Mouse (Mus musculus): ENCODE measurements around the gene Gm17078. TPM values are rescaled to one million over a fixed set of nuclear protein-coding genes. Genes with fewer than 3 reads are reported as not detected.
"Not testable (repeated sequence)": the region's sequence is repeated elsewhere in the genome, so short reads cannot be mapped to it uniquely, and the experiment has no call there.

The Gm17078 gene
- total RNA-seq (2021), result not detected
- long read RNA-seq, result 0 reads

DNA sequence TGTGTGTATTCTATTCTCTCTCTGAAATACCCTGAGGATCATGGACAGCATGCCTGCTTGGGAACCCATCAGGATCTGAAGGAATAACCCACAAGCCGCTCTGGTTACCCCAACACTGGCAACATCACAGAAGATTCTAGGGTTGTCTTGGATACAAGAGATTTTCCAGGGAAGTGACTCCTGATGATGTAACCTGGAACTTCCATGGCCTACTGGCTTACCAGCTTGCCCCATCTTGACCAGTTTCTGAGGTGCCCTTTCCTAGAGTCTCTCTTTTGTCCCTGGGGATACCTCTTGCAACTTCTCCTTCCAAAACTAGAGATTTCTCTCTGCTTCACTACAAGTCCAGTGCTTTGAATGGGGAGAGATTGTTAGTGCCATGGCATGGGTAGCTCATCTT lies at the start of gene Gm17078:
Gene Gm17078 (minus strand): TSS at position 101 of the 400 bp plus-strand sequence.
- DNase-seq (ENCODE audit: low spot score in 2 of 2), result no peak

DNA sequence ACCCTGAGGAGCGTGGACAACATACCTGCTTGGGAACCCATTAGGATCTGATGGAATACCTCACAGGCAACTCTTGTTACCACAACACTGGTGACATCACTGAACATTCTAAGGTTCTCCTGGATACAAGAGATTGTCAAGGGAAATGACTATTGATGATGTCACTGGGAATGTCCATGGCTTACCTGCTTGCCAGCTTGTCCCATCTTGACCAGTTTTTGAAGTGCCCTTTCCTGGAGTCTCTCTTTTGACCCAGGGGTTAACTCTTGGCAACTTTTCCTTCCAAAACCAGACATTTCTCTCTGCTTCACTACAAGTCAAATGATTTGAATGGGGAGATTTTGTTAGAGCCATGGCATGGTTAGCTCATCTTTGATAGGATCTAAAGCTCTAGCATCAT lies 24.5 kb upstream of the Gm17078 start, which contains the start of gene Gm4181:
Gene Gm4181 (minus strand): TSS at position 101 of the 400 bp plus-strand sequence.
- not testable (repeated sequence) for DNase-seq (ENCODE audit: low spot score in 2 of 2)

GRCm38 (mm10) chr14:51632426-51632825 lies 21.3 kb upstream of the Gm17078 start:
- peak; percentile 5 to 23 for DNase-seq (ENCODE audit: low spot score in 2 of 2)

DNA sequence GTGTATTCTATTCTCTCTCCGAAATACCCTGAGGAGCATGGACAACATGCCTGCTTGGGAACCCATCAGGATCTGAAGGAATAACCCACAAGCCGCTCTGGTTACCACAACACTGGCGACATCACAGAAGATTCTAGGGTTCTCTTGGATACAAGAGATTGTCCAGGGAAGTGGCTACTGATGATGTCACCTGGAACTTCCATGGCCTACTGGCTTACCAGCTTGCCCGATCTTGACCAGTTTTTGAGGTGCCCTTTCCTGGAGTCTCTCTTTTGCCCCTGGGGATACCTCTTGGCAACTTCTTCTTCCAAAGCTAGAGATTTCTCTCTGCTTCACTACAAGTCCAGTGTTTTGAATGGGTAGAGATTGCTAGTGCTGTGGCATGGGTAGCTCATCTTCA lies 19.1 kb downstream of the Gm17078 start, which contains the start of gene Gm17174:
Gene Gm17174 (minus strand): TSS at position 101 of the 400 bp plus-strand sequence.
- DNase-seq (ENCODE audit: low spot score in 2 of 2), result not testable (repeated sequence)

GRCm38 (mm10) chr14:51573963-51574362 lies 37.1 kb downstream of the Gm17078 start, which contains the start of gene Gm17175:
TSS of gene Gm17175 (minus strand) at chr14:51574063.
- not testable (repeated sequence) for DNase-seq (ENCODE audit: low spot score in 2 of 2)

Other genes starting within 250 kb of the Gm17078 start
- not detected for gene Gm7247, start 249.6 kb downstream of the Gm17078 start, total RNA-seq (2021)
- not detected for gene Vmn2r88, start 200.5 kb downstream of the Gm17078 start, total RNA-seq (2021)
- not detected for gene Vmn2r89, start 159.5 kb downstream of the Gm17078 start, total RNA-seq (2021)
- under 1 TPM in 1 of 2 experiments, not detected in 1; 0.20 TPM for gene Gm5622, start 58.5 kb downstream of the Gm17078 start, total RNA-seq (2021)
- gene Gm17175, start 37.2 kb downstream of the Gm17078 start, total RNA-seq (2021), result not detected
- gene Gm17174, start 19.2 kb downstream of the Gm17078 start, total RNA-seq (2021), result not detected
- not detected for gene Gm4181, start 24.4 kb upstream of the Gm17078 start, total RNA-seq (2021)
- gene Gm17079, start 84.2 kb upstream of the Gm17078 start, total RNA-seq (2021), result not detected
- not detected for gene Gm5800, start 105.9 kb upstream of the Gm17078 start, total RNA-seq (2021)
- not detected for gene Ang4, start 162.3 kb upstream of the Gm17078 start, total RNA-seq (2021)
- not detected for gene AY358078, start 188.7 kb upstream of the Gm17078 start, total RNA-seq (2021)
- gene Ear6, start 242.4 kb upstream of the Gm17078 start, total RNA-seq (2021), result not detected

Data from layer of hippocampus, postnatal 10 days (tissue).